Mouse (Mus musculus) ES-E14 (cell line): ENCODE measurements around the gene Col9a2.

ENCODE experiments used
- MAFK ChIP-seq: IDR thresholded peaks from 2 replicates; pipeline ENCODE4 v1.6.1; 2014; ENCODE audit warnings: mild to moderate bottlenecking, low read depth, low read length, inconsistent platforms; ENCODE audit not compliant: insufficient read depth
- ZC3H11A ChIP-seq: IDR thresholded peaks from 2 replicates; pipeline ENCODE4 v1.6.1; 2012; ENCODE audit warnings: low read depth, mild to moderate bottlenecking, inconsistent platforms, low read length, borderline replicate concordance

- no peak for TF ChIP-seq ZC3H11A
- TF ChIP-seq MAFK: no peak
Observed at GRCm38 (mm10) chr4:121051863-121052262, 12.7 kb downstream of the Col9a2 start.
